Mouse (Mus musculus) olfactory bulb, adult 2 months (tissue): ENCODE measurements around the gene Litaf.

ENCODE experiments used
- CTCF ChIP-seq: fragments of 200-500 bp; IDR thresholded peaks from 2 replicates; pipeline ENCODE4 v1.5.1; 2012; ENCODE audit warnings: low read depth, mild to moderate bottlenecking, low read length, moderate library complexity; ENCODE audit not compliant: insufficient read depth
- POLR2A ChIP-seq: fragments of 200-500 bp; IDR thresholded peaks from 2 replicates; pipeline ENCODE4 v1.6.1; 2012; ENCODE audit warnings: mild to moderate bottlenecking, low read depth, low read length, moderate library complexity; ENCODE audit not compliant: insufficient read depth

DNA sequence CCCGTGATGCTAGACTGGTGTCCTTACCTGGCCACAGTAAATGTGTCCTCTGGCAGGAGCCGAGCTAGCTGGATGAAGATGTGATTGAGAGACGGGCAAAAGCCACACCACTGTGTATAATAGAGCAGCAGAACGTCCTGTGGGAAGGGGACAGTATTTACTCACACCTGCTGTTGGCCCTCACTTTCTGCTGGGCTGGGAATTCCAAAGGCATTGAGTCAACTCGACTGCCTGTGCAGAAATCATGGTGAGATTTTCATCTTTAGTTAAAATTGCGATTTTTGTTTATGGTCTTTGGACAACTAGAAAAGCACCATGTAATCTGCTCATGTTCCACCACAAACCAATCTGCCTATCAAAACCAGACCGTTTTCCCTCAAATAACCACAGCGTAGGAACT lies 18.2 kb upstream of the Litaf start:
- TF ChIP-seq CTCF (no peak), POLR2A (no peak)
